In the genomic region with DNA sequence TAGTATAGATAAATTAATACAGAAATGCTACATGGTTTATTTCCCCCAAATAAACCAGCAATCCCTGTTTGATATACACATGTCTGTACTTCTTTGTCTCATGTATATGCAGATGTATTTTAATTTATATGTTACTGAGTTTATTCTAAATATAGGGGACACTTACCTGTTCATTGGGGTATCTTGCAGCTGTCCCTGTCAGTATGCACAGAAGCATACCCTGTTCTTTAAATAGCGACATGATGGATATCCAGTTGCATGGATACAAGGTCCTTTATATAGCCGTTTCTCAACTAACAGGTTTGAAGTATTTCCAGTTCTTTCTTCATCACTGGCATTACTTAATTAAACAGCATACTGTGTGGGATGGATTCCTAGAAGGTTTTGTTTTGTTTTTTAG, we compare ENCODE assay signal across 20 mouse cellular contexts. TPM values are rescaled to one million over a fixed set of nuclear protein-coding genes. Genes with fewer than 3 reads are reported as not detected.
DNase-seq lines count a peak whose midpoint lies in the region; TF ChIP-seq lines count a peak whose summit lies in the region.
"Had no signal": no experiment of that assay in that cellular context is flagged by ENCODE, and none has a peak within 500 bp of the region (broad histone marks: within the 10 kb centered on the region; RNA-seq: fewer than 3 reads in every experiment).

No protein-coding gene starts in this region.

- H3ac ChIP-seq in myocyte (ENCODE audit: control insufficient read depth, insufficient read length): no peak overlapping the region

- no peak overlapping the region for H3K4me3 ChIP-seq in myocyte
- no peak overlapping the region for H3K4me3 ChIP-seq in cerebellum, adult 2 months (replicated peaks; ENCODE audit: insufficient read depth, low read depth, low read length)

- no peak overlapping the region for H3K4me2 ChIP-seq in myocyte (ENCODE audit: low read depth)

- no peak overlapping the region for H3K27ac ChIP-seq in cerebellum, adult 2 months (ENCODE audit: insufficient read depth, low read length)

- 88% methylated on average over 2 of the region's 2 CpGs for WGBS in cerebellum, adult 2 months

- no peaks in the 10 kb centered on the region for H3K27me3 ChIP-seq in myocyte (ENCODE audit: control insufficient read depth, insufficient read depth, insufficient read length)
- H3K27me3 ChIP-seq in cerebellum, adult 2 months (ENCODE audit: control insufficient read depth, insufficient read depth, low read length): no peaks in the 10 kb centered on the region
- H3K27me3 ChIP-seq: CH12.LX, Patski had no signal

- no peak for TF ChIP-seq POLR2A in myocyte (IDR thresholded peaks at IDR 0.05; ENCODE audit: insufficient read length, low read depth)
- TF ChIP-seq POLR2A in cerebellum, adult 2 months (IDR thresholded peaks at IDR 0.05; ENCODE audit: borderline replicate concordance, insufficient read depth, low read length): no peak

- no peak for TF ChIP-seq CTCF in cerebellum, adult 2 months (IDR thresholded peaks at IDR 0.05; ENCODE audit: borderline replicate concordance, insufficient read depth, low read depth, low read length)

- no peaks in the 10 kb centered on the region for H3K79me2 ChIP-seq in myocyte (ENCODE audit: control insufficient read depth, insufficient read depth)

- no peaks in the 10 kb centered on the region for H3K4me1 ChIP-seq in cerebellum, adult 2 months (ENCODE audit: control insufficient read depth, insufficient read depth, low read length)

- peak; percentile 33 for DNase-seq in fat pad, adult 2 months (ENCODE audit: extremely low read depth, low read depth, low spot score)
- peak; percentile 36 for DNase-seq in gonadal fat pad, adult 2 months (ENCODE audit: low read depth)
- no peak for DNase-seq in retina, embryonic 14.5 days (ENCODE audit: low spot score)
- no peak for DNase-seq in adipocyte (ENCODE audit: low spot score)
- no peak for DNase-seq in cerebellum, adult 2 months
- DNase-seq: adrenal gland, adult 2 months; adrenal gland, adult 8-10 months; adrenal gland, postnatal 10 days; adrenal gland, postnatal 14 days; adrenal gland, postnatal 25 days; adrenal gland, postnatal 36 days; B cell, adult 2 months; cerebellum, adult 11 months; cerebellum, adult 11-12 months; cerebellum, adult 18-20 months; cerebellum, adult 8-10 months had no signal

- H3K36me3 ChIP-seq in myocyte (ENCODE audit: control insufficient read depth, insufficient read depth): no peaks in the 10 kb centered on the region
- H3K36me3 ChIP-seq: G1E had no signal

TF ChIP-seq in myocyte, 11 proteins besides CTCF, POLR2A, EP300 and RAD21:
- TF ChIP-seq TCF12 (IDR thresholded peaks at IDR 0.05; ENCODE audit: insufficient read depth, poor library complexity, severe bottlenecking) (no peak), MYOD1 (IDR thresholded peaks at IDR 0.05; ENCODE audit: control insufficient read depth in 1 of 3, insufficient read length in 2 of 3, low read depth in 2 of 3) (peak in 2 of 3 experiments; percentile 61 to 75)

RNA-seq across cellular contexts. Expression of a gene that starts 55.1 kb away (rescaled TPM):
- 19.5 and 22.5 TPM in 2 replicates for polyA plus RNA-seq in gonadal fat pad, adult 2 months (2012; rRNA removed)
- 52.1 TPM for polyA plus RNA-seq in myocyte (2012; fragmentation: generic; extraction: Trizol)
- 73.0 and 75.2 TPM in 2 replicates for polyA plus RNA-seq in cerebellum, adult 2 months (2012; rRNA removed)

Comparison
In these comparisons a context has a peak if more than half of its experiments do, and no peak if none do; other contexts are left out.
1. DNase-seq: peak in fat pad, adult 2 months (single experiment) and gonadal fat pad, adult 2 months (single experiment); none in retina, embryonic 14.5 days (single experiment), adipocyte (single experiment) and cerebellum, adult 2 months (0 of 2).